Mouse (Mus musculus) small intestine, adult 2 months (tissue): ENCODE measurements around the gene Klrb1f. TPM values are rescaled to one million over a fixed set of nuclear protein-coding genes. Genes with fewer than 3 reads are reported as not detected.
"Not testable (repeated sequence)": the region's sequence is repeated elsewhere in the genome, so short reads cannot be mapped to it uniquely, and the experiment has no call there.

Experiments used
- H3K27ac ChIP-seq: fragments of 200-500 bp; 2 replicates; pipeline ENCODE4 v1.5.1; 2012; ENCODE audit warnings: low read depth, low read length, control low read depth, inconsistent platforms; ENCODE audit not compliant: insufficient read depth
- H3K27me3 ChIP-seq: fragments of 200-500 bp; 2 replicates; pipeline ENCODE4 v1.6.1; 2012; ENCODE audit warnings: mild to moderate bottlenecking, moderate library complexity, low read length, inconsistent platforms; ENCODE audit not compliant: control insufficient read depth, insufficient read depth
- H3K36me3 ChIP-seq: fragments of 200-500 bp; 2 replicates; pipeline ENCODE4 v1.6.1; 2012; ENCODE audit warnings: mild to moderate bottlenecking, low read length, control low read depth, inconsistent platforms; ENCODE audit not compliant: control insufficient read depth, insufficient read depth
- H3K4me1 ChIP-seq: fragments of 200-500 bp; 2 replicates; pipeline ENCODE4 v1.6.1; 2012; ENCODE audit warnings: low read length, inconsistent platforms, mixed read lengths; ENCODE audit not compliant: control insufficient read depth, insufficient read depth, insufficient read length
- H3K4me3 ChIP-seq: fragments of 200-500 bp; 2 replicates; pipeline ENCODE4 v1.5.1; 2012; ENCODE audit warnings: low read depth, mild to moderate bottlenecking, control low read depth, inconsistent platforms, low read length, moderate library complexity
- CTCF ChIP-seq: fragments of 200-500 bp; IDR thresholded peaks from 2 replicates; pipeline ENCODE4 v1.5.1; 2012; ENCODE audit warnings: low read depth, mild to moderate bottlenecking, control low read depth, inconsistent platforms, low read length, moderate library complexity, mixed read lengths; ENCODE audit not compliant: insufficient replicate concordance, insufficient read length; ENCODE audit errors: extremely low read depth
- POLR2A ChIP-seq: fragments of 200-500 bp; IDR thresholded peaks from 2 replicates; pipeline ENCODE4 v1.6.1; 2012; ENCODE audit warnings: low read depth, mild to moderate bottlenecking, control low read depth, inconsistent platforms, low read length, moderate library complexity
- WGBS: fragments of 180-500 bp; shearing (Covaris S2); methylation state at CpG from one replicate; pipeline ENCODE4 v1.1.7; 2018; 5-methylcytosine and 5-hydroxymethylcytosine counted together
- polyA plus RNA-seq: library from polyadenylated mRNA; depleted of rRNA; stranded (reverse); fragments of >200 nt; gene quantifications from 2 replicates; pipeline ENCODE4 v1.2.3, GENCODE M21; 2012; rRNA removed

Gene Klrb1f
- 0.33 TPM in 1 of 2 replicates, not detected in the other for polyA plus RNA-seq

- no peak within 1 kb of the TSS for H3K27ac ChIP-seq
- 82% methylated on average over 2 of the region's 2 CpGs for WGBS
- TF ChIP-seq POLR2A (no peak), CTCF (no peak)
- H3K4me3 ChIP-seq: no peak within 1 kb of the TSS
- peaks cover 6% of the 10 kb centered on the region; the same call in 1 of the 2 replicates for H3K4me1 ChIP-seq
- H3K36me3 ChIP-seq: no peaks in the 10 kb centered on the region
- no peaks in the 10 kb centered on the region for H3K27me3 ChIP-seq
Observed at GRCm38 (mm10) chr6:129045601-129046000, at the start of gene Klrb1f. Gene Klrb1f (plus strand): TSS chr6:129045901.

GRCm38 (mm10) chr6:128996054-128996767 is 49.5 kb upstream of the Klrb1f start:
- TF ChIP-seq CTCF: no peak
- TF ChIP-seq POLR2A: no peak
- no peaks in the 10 kb centered on the region for H3K27me3 ChIP-seq
- no peaks in the 10 kb centered on the region for H3K36me3 ChIP-seq
- 20% methylated on average over 3 of the region's 3 CpGs for WGBS
- peak overlapping the region; percentile 26; the same call in 1 of the 2 replicates for H3K4me3 ChIP-seq
- H3K4me1 ChIP-seq: peaks cover 15% of the 10 kb centered on the region
- peak overlapping the region; percentile 76 for H3K27ac ChIP-seq

GRCm38 (mm10) chr6:128996768-128997442 is 48.8 kb upstream of the Klrb1f start:
- Histone ChIP-seq H3K36me3 (no peaks in the 10 kb centered on the region), H3K4me3 (peak overlapping the region; percentile 26; the same call in 1 of the 2 replicates), H3K27ac (peak overlapping the region; percentile 76), H3K4me1 (peaks cover 15% of the 10 kb centered on the region), H3K27me3 (no peaks in the 10 kb centered on the region)
- 33% methylated on average over 13 of the region's 13 CpGs for WGBS
- no peak for TF ChIP-seq CTCF
- TF ChIP-seq POLR2A: no peak

- Histone ChIP-seq H3K4me1 (peaks cover 4% of the 10 kb centered on the region; the same call in 1 of the 2 replicates), H3K4me3 (no peak overlapping the region), H3K27ac (no peak overlapping the region), H3K36me3 (no peaks in the 10 kb centered on the region), H3K27me3 (no peaks in the 10 kb centered on the region)
- no peak for TF ChIP-seq CTCF
- no peak for TF ChIP-seq POLR2A
- 65% methylated on average over 2 of the region's 2 CpGs for WGBS
Observed at GRCm38 (mm10) chr6:129001392-129001791, 44.3 kb upstream of the Klrb1f start.

- H3K27ac ChIP-seq: no peak overlapping the region
- H3K36me3 ChIP-seq: no peaks in the 10 kb centered on the region
- 90% methylated on average over 8 of the region's 8 CpGs for WGBS
- TF ChIP-seq POLR2A (no peak), CTCF (no peak)
- no peaks in the 10 kb centered on the region for H3K27me3 ChIP-seq
- peaks cover 4% of the 10 kb centered on the region; the same call in 1 of the 2 replicates for H3K4me1 ChIP-seq
- no peak overlapping the region for H3K4me3 ChIP-seq
Observed at GRCm38 (mm10) chr6:129008552-129008951, 37.1 kb upstream of the Klrb1f start.

GRCm38 (mm10) chr6:129009846-129010504 is 35.7 kb upstream of the Klrb1f start:
- H3K27me3 ChIP-seq, H3K4me3 ChIP-seq, H3K27ac ChIP-seq, H3K36me3 ChIP-seq, H3K4me1 ChIP-seq: not testable (repeated sequence)
- 30% methylated on average over 7 of the region's 7 CpGs for WGBS

GRCm38 (mm10) chr6:129010505-129010873 is 35.2 kb upstream of the Klrb1f start:
- Histone ChIP-seq H3K27me3 (no peaks in the 10 kb centered on the region), H3K27ac (peak overlapping the region; percentile 35; the same call in 1 of the 2 replicates), H3K4me3 (no peak overlapping the region), H3K4me1 (peaks cover 4% of the 10 kb centered on the region; the same call in 1 of the 2 replicates), H3K36me3 (no peaks in the 10 kb centered on the region)
- TF ChIP-seq POLR2A: no peak
- no peak for TF ChIP-seq CTCF
- WGBS: 46% methylated on average over 3 of the region's 3 CpGs

GRCm38 (mm10) chr6:129012012-129012411 is 33.7 kb upstream of the Klrb1f start:
- H3K27ac ChIP-seq, H3K4me3 ChIP-seq, H3K27me3 ChIP-seq, H3K36me3 ChIP-seq, H3K4me1 ChIP-seq: not testable (repeated sequence)
- WGBS: 98% methylated on average over 20 of the region's 23 CpGs
